Mouse (Mus musculus): Measurements from ENCODE around the gene Ccdc30.

DNA sequence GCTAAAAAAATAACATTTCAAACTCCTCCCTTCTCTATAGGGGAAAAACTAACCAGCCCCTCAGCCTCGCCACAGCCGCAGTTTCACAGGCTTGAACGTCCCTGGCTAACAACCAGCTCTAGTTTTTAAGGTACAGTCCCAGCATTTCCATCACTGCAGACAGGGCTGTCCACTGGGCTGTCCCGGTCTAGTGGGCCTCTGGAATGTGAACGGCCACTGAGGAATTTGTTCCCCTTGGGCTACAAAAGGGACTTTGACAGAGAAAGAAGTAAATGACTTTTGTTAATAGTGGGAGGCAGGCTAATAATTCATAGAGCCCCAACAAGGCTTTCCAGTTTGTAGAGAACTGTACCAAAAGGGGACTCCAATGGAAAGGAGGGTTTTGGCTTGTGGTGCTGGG, 109.9 kb downstream of the Ccdc30 start:
- TF ChIP-seq CTCF (IDR thresholded peaks at IDR 0.05; ENCODE audit: control insufficient read depth, insufficient read depth, insufficient replicate concordance, low read depth, low read length) (no peak), POLR2A (IDR thresholded peaks at IDR 0.05; ENCODE audit: control insufficient read depth, low read depth, low read length) (no peak)
